Mouse (Mus musculus) CH12.LX (cell line): ENCODE measurements around the gene Apom. TPM values are rescaled to one million over a fixed set of nuclear protein-coding genes. Genes with fewer than 3 reads are reported as not detected.

ENCODE experiments used
- DNase-seq: peaks from one replicate; pipeline ENCODE4 v3.0.0-alpha.2; 2013; ENCODE audit errors: extremely low read depth
- H3K27ac ChIP-seq: 2 replicates; pipeline ENCODE4 v1.5.1; 2012; ENCODE audit warnings: low read depth, mild to moderate bottlenecking, control low read depth, moderate library complexity; ENCODE audit not compliant: insufficient read depth
- H3K27me3 ChIP-seq: replicated peaks from 2 replicates; pipeline ENCODE3; 2012; ENCODE audit warnings: inconsistent platforms
- H3K36me3 ChIP-seq, 2 experiments: replicated peaks in 1 of 2; 2 replicates each; pipeline versions ENCODE3 to v1.6.1; 2012; ENCODE audit warnings: inconsistent platforms in 1 of 2, low read length in 1 of 2, mild to moderate bottlenecking in 1 of 2, mixed read lengths in 1 of 2, moderate library complexity in 1 of 2; ENCODE audit not compliant: control insufficient read depth in 1 of 2, insufficient read depth in 1 of 2
- H3K4me1 ChIP-seq, 2 experiments: 2 replicates each; pipeline ENCODE4 v1.6.1; 2012; ENCODE audit warnings: inconsistent platforms in 1 of 2, moderate library complexity in 1 of 2; ENCODE audit not compliant: insufficient read depth in 2 of 2, control insufficient read depth in 1 of 2
- H3K4me2 ChIP-seq: 2 replicates; pipeline ENCODE4 v1.6.1; 2012; ENCODE audit warnings: low read depth, mild to moderate bottlenecking, control low read depth; ENCODE audit not compliant: poor library complexity, insufficient read depth, severe bottlenecking
- H3K4me3 ChIP-seq, 3 experiments: fragments of 150-350 bp in 1 of 3; sonication (generic) in 1 of 3; replicated peaks in 1 of 3; 2 replicates each; pipeline versions ENCODE3 to v1.5.1; 2011 to 2012; ENCODE audit warnings: low read depth in 2 of 3, low read length in 2 of 3, mild to moderate bottlenecking in 2 of 3, moderate library complexity in 2 of 3, control low read depth in 1 of 3, improper control_type of control experiment in 1 of 3, inconsistent platforms in 1 of 3, mixed read lengths in 1 of 3; ENCODE audit not compliant: poor library complexity in 1 of 3
- H3K79me2 ChIP-seq: replicated peaks from 2 replicates; pipeline ENCODE4 v1.6.1; 2012; ENCODE audit warnings: mild to moderate bottlenecking, moderate library complexity; ENCODE audit not compliant: control insufficient read depth, poor library complexity, insufficient read depth, severe bottlenecking; ENCODE audit errors: extremely low read depth
- H3K9ac ChIP-seq: 2 replicates; pipeline ENCODE4 v1.6.1; 2012; ENCODE audit warnings: low read depth, mild to moderate bottlenecking, control low read depth, moderate library complexity; ENCODE audit not compliant: insufficient read depth
- H3K9me3 ChIP-seq: replicated peaks from 2 replicates; pipeline ENCODE3; 2012; ENCODE audit warnings: low read length, inconsistent platforms, mixed read lengths
- BHLHE40 ChIP-seq: IDR thresholded peaks from 2 replicates; pipeline ENCODE4 v1.6.1; 2011; ENCODE audit warnings: mild to moderate bottlenecking, low read depth, low read length, improper control_type of control experiment
- CHD1 ChIP-seq: IDR thresholded peaks from 2 replicates; pipeline ENCODE4 v1.6.1; 2012; ENCODE audit warnings: low read depth, low read length, improper control_type of control experiment, inconsistent platforms
- E2F4 ChIP-seq: IDR thresholded peaks from 2 replicates; pipeline ENCODE4 v1.6.1; 2011; ENCODE audit warnings: low read depth, low read length, improper control_type of control experiment; ENCODE audit not compliant: insufficient replicate concordance
- EP300 ChIP-seq: IDR thresholded peaks from 2 replicates; pipeline ENCODE4 v1.6.1; 2011; ENCODE audit warnings: low read length, improper control_type of control experiment
- IRF4 ChIP-seq: IDR thresholded peaks from 2 replicates; pipeline ENCODE4 v1.6.1; 2014; ENCODE audit warnings: low read depth, mild to moderate bottlenecking, inconsistent platforms, low read length, improper control_type of control experiment
- JUND ChIP-seq: conservative IDR thresholded peaks from 2 replicates; pipeline ENCODE4 v1.6.1; 2011; ENCODE audit warnings: low read depth, low read length, improper control_type of control experiment
- MAZ ChIP-seq: IDR thresholded peaks from 2 replicates; pipeline ENCODE4 v1.6.1; 2012; ENCODE audit warnings: low read depth, mild to moderate bottlenecking, inconsistent platforms, low read length, improper control_type of control experiment, moderate library complexity
- NRF1 ChIP-seq: IDR thresholded peaks from 2 replicates; pipeline ENCODE4 v1.6.1; 2014; ENCODE audit warnings: low read depth, mild to moderate bottlenecking, inconsistent platforms, low read length, improper control_type of control experiment, moderate library complexity
- POLR2A ChIP-seq: IDR thresholded peaks from 2 replicates; pipeline ENCODE4 v1.6.1; 2011; ENCODE audit warnings: low read depth, mild to moderate bottlenecking, improper control_type of control experiment, low read length
- POLR2AphosphoS2 ChIP-seq: IDR thresholded peaks from 2 replicates; pipeline ENCODE4 v1.6.1; 2011; ENCODE audit warnings: low read depth, low read length, improper control_type of control experiment
- RAD21 ChIP-seq: IDR thresholded peaks from 2 replicates; pipeline ENCODE4 v1.6.1; 2011; ENCODE audit warnings: low read depth, mild to moderate bottlenecking, low read length, improper control_type of control experiment, moderate library complexity
- RCOR1 ChIP-seq: conservative IDR thresholded peaks from 2 replicates; pipeline ENCODE4 v1.6.1; 2012; ENCODE audit warnings: low read depth, mild to moderate bottlenecking, inconsistent platforms, low read length, improper control_type of control experiment
- SIN3A ChIP-seq: IDR thresholded peaks from 2 replicates; pipeline ENCODE4 v1.6.1; 2012; ENCODE audit warnings: low read length, improper control_type of control experiment, inconsistent platforms
- SMC3 ChIP-seq: IDR thresholded peaks from 2 replicates; pipeline ENCODE4 v1.6.1; 2011; ENCODE audit warnings: low read depth, low read length, improper control_type of control experiment
- TBP ChIP-seq: conservative IDR thresholded peaks from 2 replicates; pipeline ENCODE4 v1.6.1; 2011; ENCODE audit warnings: low read depth, low read length, improper control_type of control experiment
- TCF12 ChIP-seq: IDR thresholded peaks from 2 replicates; pipeline ENCODE4 v1.6.1; 2014; ENCODE audit warnings: low read depth, mild to moderate bottlenecking, inconsistent platforms, low read length, improper control_type of control experiment
- UBTF ChIP-seq: IDR thresholded peaks from 2 replicates; pipeline ENCODE4 v1.6.1; 2012; ENCODE audit warnings: low read depth, mild to moderate bottlenecking, inconsistent platforms, low read length, improper control_type of control experiment, moderate library complexity
- USF2 ChIP-seq: conservative IDR thresholded peaks from 2 replicates; pipeline ENCODE4 v1.6.1; 2011; ENCODE audit warnings: low read depth, low read length, improper control_type of control experiment
- ZKSCAN1 ChIP-seq: IDR thresholded peaks from 2 replicates; pipeline ENCODE4 v1.6.1; 2012; ENCODE audit warnings: low read depth, inconsistent platforms, low read length, improper control_type of control experiment, borderline replicate concordance
- ZMIZ1 ChIP-seq: IDR thresholded peaks from 2 replicates; pipeline ENCODE4 v1.6.1; 2012; ENCODE audit warnings: low read depth, mild to moderate bottlenecking, inconsistent platforms, low read length, improper control_type of control experiment
- ZNF384 ChIP-seq: IDR thresholded peaks from 2 replicates; pipeline ENCODE4 v1.6.1; 2012; ENCODE audit warnings: low read depth, low read length, improper control_type of control experiment, inconsistent platforms
- dilution Hi-C: fragments of 300-500 bp; cut with MboI; formaldehyde crosslinking; loops from 2 replicates; pipeline ENCODE4 v1.14.3; 2020; ENCODE audit warnings: low sequenced_read_pairs; ENCODE audit not compliant: extremely low pct_unique_long_range_greater_than_20kb, extremely low pct_ligation_motif_present
- in situ Hi-C: fragments of 300-500 bp; cut with MboI; formaldehyde crosslinking; loops from 3 replicates; pipeline ENCODE4 v1.14.3; 2019; ENCODE audit warnings: low sequenced_read_pairs, low pct_ligation_motif_present, low pct_unique_long_range_greater_than_20kb, mixed read lengths
- polyA plus RNA-seq: library from polyadenylated mRNA; unstranded; fragments of >175 nt; gene quantifications from 2 replicates; pipeline ENCODE4 v1.2.1, GENCODE M21; 2012; ENCODE audit warnings: low read depth; ENCODE audit not compliant: insufficient read length
- total RNA-seq, 2 experiments: library from RNA; depleted of rRNA; stranded (reverse); fragments of 300-350 nt in 1 of 2; fragments of >200 nt in 1 of 2; gene quantifications; 2 replicates each; pipeline ENCODE4 v1.2.3; 2012 to 2014

The Apom gene
- total and polyA plus RNA-seq, 3 experiments, result 0.39 TPM; not detected in 2

DNA sequence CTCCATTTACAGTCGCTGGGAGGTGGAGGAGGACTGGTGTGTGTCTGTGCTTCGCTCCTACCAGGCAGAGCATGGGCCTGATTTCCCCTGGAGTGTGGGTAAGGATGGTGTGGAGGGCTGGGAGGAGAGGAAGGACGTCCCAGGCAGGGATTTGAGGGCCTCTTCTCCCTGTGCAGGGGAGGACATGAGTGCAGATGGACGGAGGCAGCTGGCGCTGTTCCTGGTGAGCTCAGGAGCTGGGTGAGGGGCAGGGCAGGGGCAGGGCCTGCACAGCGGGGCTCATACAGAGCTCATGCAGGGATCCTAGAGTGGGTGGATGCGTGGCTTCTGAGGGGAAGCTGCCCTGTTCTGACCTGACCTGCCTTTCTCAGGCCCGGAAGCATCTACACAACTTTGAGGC, 29.6 kb downstream of the Apom start:
- TF ChIP-seq POLR2A, result no peak
- TF ChIP-seq JUND, result no peak
- TF ChIP-seq MAZ, result no peak
- TF ChIP-seq RCOR1, result no peak
- no peak for TF ChIP-seq SMC3
- no peaks in the 10 kb centered on the region for H3K27me3 ChIP-seq
- no peak overlapping the region for H3K9ac ChIP-seq
- dilution Hi-C loops, result no loop called here
- in situ Hi-C loops, result no loop called here
- no peaks in the 10 kb centered on the region for H3K9me3 ChIP-seq
- peaks cover 0 to 4% of the 10 kb centered on the region in 2 experiments; a peak in 1 of 4 replicates for H3K4me1 ChIP-seq
- DNase-seq, result no peak
- peaks cover 43 to 75% of the 10 kb centered on the region in 2 experiments for H3K36me3 ChIP-seq
- H3K79me2 ChIP-seq, result no peaks in the 10 kb centered on the region
- H3K4me2 ChIP-seq, result no peak overlapping the region
- no peak overlapping the region for H3K4me3 ChIP-seq
- no peak overlapping the region for H3K27ac ChIP-seq

DNA sequence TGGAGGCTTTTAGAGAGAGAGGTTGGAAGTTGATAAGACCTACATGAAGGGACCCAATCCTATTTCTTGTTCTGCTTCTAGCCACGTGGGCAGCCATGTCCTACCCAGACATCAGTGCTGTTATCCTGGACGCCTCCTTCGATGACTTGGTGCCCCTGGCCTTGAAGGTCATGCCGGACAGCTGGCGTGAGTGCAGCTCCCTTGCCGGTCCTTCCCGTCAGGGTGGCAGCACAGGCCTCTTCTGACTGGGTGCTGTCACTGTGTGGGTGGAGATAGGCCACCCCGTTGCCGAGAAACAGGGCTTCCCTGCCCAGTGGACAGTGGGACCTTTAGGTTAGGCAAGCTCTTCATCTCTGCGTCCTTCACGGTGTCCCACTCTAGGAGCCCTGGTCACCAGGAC, 30.7 kb downstream of the Apom start:
- dilution Hi-C loops, result no loop called here

DNA sequence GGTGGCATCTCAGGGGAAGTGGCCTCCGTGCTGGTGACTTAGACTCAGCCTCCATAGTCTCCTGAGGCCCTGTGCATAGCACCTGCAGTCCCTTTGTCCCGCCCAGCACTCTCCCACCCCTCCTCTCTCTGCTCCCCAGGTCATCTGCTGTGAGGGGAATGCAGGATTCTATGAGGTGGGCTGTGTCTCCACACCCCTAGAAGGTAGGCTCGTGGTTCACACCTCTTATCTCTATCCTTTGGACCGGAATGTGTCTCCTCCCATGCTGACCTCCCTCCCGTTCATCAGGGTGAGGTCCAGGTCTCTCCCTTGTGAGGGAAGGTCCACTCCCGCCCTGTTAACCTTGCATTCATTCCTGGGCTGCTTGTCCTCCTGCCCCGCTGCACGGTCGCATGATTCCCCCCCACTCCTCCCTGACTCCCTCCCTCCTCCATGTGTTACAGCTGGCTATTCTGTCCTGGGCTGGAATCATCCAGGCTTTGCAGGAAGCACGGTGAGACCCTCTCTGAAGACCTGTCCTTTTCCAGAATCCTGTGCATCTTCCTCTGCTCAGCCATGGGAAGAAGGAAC, 31.6 kb downstream of the Apom start:
- no peak overlapping the region for H3K9ac ChIP-seq
- H3K36me3 ChIP-seq, result peaks cover 58 to 93% of the 10 kb centered on the region in 2 experiments
- H3K4me3 ChIP-seq, result no peak overlapping the region
- dilution Hi-C loops, result no loop called here
- TF ChIP-seq MAZ (no peak), SMC3 (no peak), TCF12 (no peak), E2F4 (no peak), POLR2AphosphoS2 (no peak), RAD21 (no peak), BHLHE40 (no peak)
- H3K27me3 ChIP-seq, result no peaks in the 10 kb centered on the region
- DNase-seq, result no peak
- in situ Hi-C loops, result no loop called here
- no peaks in the 10 kb centered on the region for H3K79me2 ChIP-seq
- no peaks in the 10 kb centered on the region for H3K9me3 ChIP-seq
- peaks cover 0 to 4% of the 10 kb centered on the region in 2 experiments; a peak in 1 of 4 replicates for H3K4me1 ChIP-seq
- no peak overlapping the region for H3K4me2 ChIP-seq
- no peak overlapping the region for H3K27ac ChIP-seq

More for the DNA sequence above, 30.7 kb downstream of the Apom start:
- DNase-seq, result no peak
- peaks cover 54 to 87% of the 10 kb centered on the region in 2 experiments for H3K36me3 ChIP-seq
- H3K4me1 ChIP-seq, result peaks cover 0 to 4% of the 10 kb centered on the region in 2 experiments; a peak in 1 of 4 replicates
- no peak overlapping the region for H3K4me2 ChIP-seq
- H3K27me3 ChIP-seq, result no peaks in the 10 kb centered on the region
- no peak overlapping the region for H3K4me3 ChIP-seq
- no peak for TF ChIP-seq SIN3A
- TF ChIP-seq TBP, result no peak
- no peak for TF ChIP-seq ZKSCAN1
- TF ChIP-seq CHD1, result no peak
- no peak for TF ChIP-seq ZNF384
- TF ChIP-seq EP300, result no peak
- TF ChIP-seq IRF4, result no peak
- TF ChIP-seq ZMIZ1, result no peak
- TF ChIP-seq TCF12, result no peak
- no peak for TF ChIP-seq USF2
- TF ChIP-seq POLR2A, result no peak
- TF ChIP-seq NRF1, result no peak
- TF ChIP-seq UBTF, result no peak
- H3K9ac ChIP-seq, result no peak overlapping the region
- no peaks in the 10 kb centered on the region for H3K9me3 ChIP-seq
- H3K27ac ChIP-seq, result no peak overlapping the region
- in situ Hi-C loops, result no loop called here
- no peaks in the 10 kb centered on the region for H3K79me2 ChIP-seq
